Mouse (Mus musculus) cortical plate, adult 2 months (tissue): ENCODE data around the gene Samd13.

Experiments
- CTCF ChIP-seq: fragments of 200-500 bp; IDR thresholded peaks from 2 replicates; pipeline ENCODE4 v1.5.1; 2011; ENCODE audit warnings: mild to moderate bottlenecking, control low read depth, low read length; ENCODE audit not compliant: insufficient read depth; ENCODE audit errors: extremely low read depth
- POLR2A ChIP-seq: fragments of 200-500 bp; IDR thresholded peaks from 2 replicates; pipeline ENCODE4 v1.6.1; 2011; ENCODE audit warnings: mild to moderate bottlenecking, low read length, control low read depth; ENCODE audit not compliant: insufficient read depth; ENCODE audit errors: extremely low read depth

- TF ChIP-seq CTCF = no peak
- TF ChIP-seq POLR2A = no peak
Measured at GRCm38 (mm10) chr3:146671121-146671520, 14.3 kb downstream of the Samd13 start.
